Mouse (Mus musculus): ENCODE data around the gene Fggy. TPM values are rescaled to one million over a fixed set of nuclear protein-coding genes. Genes with fewer than 3 reads are reported as not detected.

Fggy gene
- polyA plus RNA-seq, 1 experiment from 2014 or later, result 8.1 TPM

- H3K27me3 ChIP-seq, result no peaks in the 10 kb centered on the region
- no peak overlapping the region for H3K4me3 ChIP-seq
- H3K4me1 ChIP-seq, result 0 out of 2 replicates have a peak, but pooled peaks cover under 1% of the 10 kb centered on the region
- no peak overlapping the region for H3K9ac ChIP-seq
- H3K9me3 ChIP-seq, result no peaks in the 10 kb centered on the region
- 51% methylated on average over 5 of the region's 5 CpGs for WGBS
- ATAC-seq (ENCODE audit: borderline replicate concordance, extremely low read depth, low FRiP score, low TSS enrichment), result no peak
- H3K4me2 ChIP-seq, result no peak overlapping the region
- no peaks in the 10 kb centered on the region for H3K36me3 ChIP-seq
- no peak overlapping the region for H3K27ac ChIP-seq
Observed at GRCm38 (mm10) chr4:95644048-95644447, 86.7 kb downstream of the Fggy start.

- Histone ChIP-seq H3K27ac (0 out of 2 replicates have a peak overlapping the region, but pooled peaks have one; percentile 4), H3K36me3 (no peaks in the 10 kb centered on the region), H3K27me3 (no peaks in the 10 kb centered on the region), H3K4me3 (no peak overlapping the region), H3K4me2 (no peak overlapping the region), H3K9me3 (no peaks in the 10 kb centered on the region), H3K4me1 (peaks cover 16% of the 10 kb centered on the region), H3K9ac (no peak overlapping the region)
- 49% methylated on average over 3 of the region's 3 CpGs for WGBS
- no peak for ATAC-seq (ENCODE audit: borderline replicate concordance, extremely low read depth, low FRiP score, low TSS enrichment)
Observed at GRCm38 (mm10) chr4:95648801-95649551, 91.7 kb downstream of the Fggy start.

- no peak overlapping the region for H3K4me2 ChIP-seq
Observed at GRCm38 (mm10) chr4:95649552-95649905, 92.2 kb downstream of the Fggy start.

GRCm38 (mm10) chr4:95649980-95650379, 92.7 kb downstream of the Fggy start:
- WGBS, result 86% methylated on average over 6 of the region's 6 CpGs

More at GRCm38 (mm10) chr4:95649552-95649905, 92.2 kb downstream of the Fggy start:
- no peaks in the 10 kb centered on the region for H3K27me3 ChIP-seq
- no peaks in the 10 kb centered on the region for H3K36me3 ChIP-seq
- 85% methylated on average over 3 of the region's 3 CpGs for WGBS
- no peak overlapping the region for H3K4me3 ChIP-seq
- no peak overlapping the region for H3K9ac ChIP-seq
- no peaks in the 10 kb centered on the region for H3K9me3 ChIP-seq
- no peak for ATAC-seq (ENCODE audit: borderline replicate concordance, extremely low read depth, low FRiP score, low TSS enrichment)
- H3K4me1 ChIP-seq, result peaks cover 19% of the 10 kb centered on the region
- H3K27ac ChIP-seq, result no peak overlapping the region

GRCm38 (mm10) chr4:95652044-95652443, 94.7 kb downstream of the Fggy start:
- 0 out of 2 replicates have a peak overlapping the region, but pooled peaks have one; percentile 18 for H3K27ac ChIP-seq
- 27% methylated on average over 6 of the region's 6 CpGs for WGBS
- H3K9me3 ChIP-seq, result no peaks in the 10 kb centered on the region
- no peaks in the 10 kb centered on the region for H3K36me3 ChIP-seq
- H3K4me3 ChIP-seq, result no peak overlapping the region
- ATAC-seq (ENCODE audit: borderline replicate concordance, extremely low read depth, low FRiP score, low TSS enrichment), result no peak
- no peak overlapping the region for H3K9ac ChIP-seq
- no peak overlapping the region for H3K4me2 ChIP-seq
- peaks cover 19% of the 10 kb centered on the region for H3K4me1 ChIP-seq
- no peaks in the 10 kb centered on the region for H3K27me3 ChIP-seq

More at GRCm38 (mm10) chr4:95649980-95650379, 92.7 kb downstream of the Fggy start:
- no peak for ATAC-seq (ENCODE audit: borderline replicate concordance, extremely low read depth, low FRiP score, low TSS enrichment)
- Histone ChIP-seq H3K4me1 (peaks cover 19% of the 10 kb centered on the region), H3K4me3 (no peak overlapping the region), H3K36me3 (no peaks in the 10 kb centered on the region), H3K27me3 (no peaks in the 10 kb centered on the region), H3K9ac (no peak overlapping the region), H3K27ac (no peak overlapping the region), H3K9me3 (no peaks in the 10 kb centered on the region), H3K4me2 (no peak overlapping the region)

GRCm38 (mm10) chr4:95653296-95653912, 96.1 kb downstream of the Fggy start:
- no peak for ATAC-seq (ENCODE audit: borderline replicate concordance, extremely low read depth, low FRiP score, low TSS enrichment)
- no peaks in the 10 kb centered on the region for H3K36me3 ChIP-seq

GRCm38 (mm10) chr4:95653913-95654301, 96.6 kb downstream of the Fggy start:
- no peak overlapping the region for H3K4me3 ChIP-seq
- H3K27me3 ChIP-seq, result no peaks in the 10 kb centered on the region
- H3K4me1 ChIP-seq, result peaks cover 21% of the 10 kb centered on the region
- no peaks in the 10 kb centered on the region for H3K36me3 ChIP-seq
- H3K27ac ChIP-seq, result no peak overlapping the region
- no peak overlapping the region for H3K4me2 ChIP-seq
- ATAC-seq (ENCODE audit: borderline replicate concordance, extremely low read depth, low FRiP score, low TSS enrichment), result no peak
- WGBS, result 39% methylated on average over 4 of the region's 4 CpGs
- H3K9ac ChIP-seq, result no peak overlapping the region
- no peaks in the 10 kb centered on the region for H3K9me3 ChIP-seq

More at GRCm38 (mm10) chr4:95653296-95653912, 96.1 kb downstream of the Fggy start:
- peaks cover 19% of the 10 kb centered on the region for H3K4me1 ChIP-seq
- 58% methylated on average over 3 of the region's 4 CpGs for WGBS
- H3K27ac ChIP-seq, result no peak overlapping the region
- no peak overlapping the region for H3K4me2 ChIP-seq
- no peak overlapping the region for H3K9ac ChIP-seq
- H3K27me3 ChIP-seq, result no peaks in the 10 kb centered on the region
- H3K9me3 ChIP-seq, result no peaks in the 10 kb centered on the region
- H3K4me3 ChIP-seq, result no peak overlapping the region

- Histone ChIP-seq H3K36me3 (no peaks in the 10 kb centered on the region), H3K9me3 (no peaks in the 10 kb centered on the region), H3K27ac (no peak overlapping the region), H3K4me2 (no peak overlapping the region), H3K4me3 (no peak overlapping the region), H3K9ac (no peak overlapping the region), H3K4me1 (peaks cover 8% of the 10 kb centered on the region), H3K27me3 (no peaks in the 10 kb centered on the region)
- no peak for ATAC-seq (ENCODE audit: borderline replicate concordance, extremely low read depth, low FRiP score, low TSS enrichment)
- 25% methylated on average over 3 of the region's 3 CpGs for WGBS
Observed at GRCm38 (mm10) chr4:95659024-95659423, 101.7 kb downstream of the Fggy start.

- no peak overlapping the region for H3K9ac ChIP-seq
- WGBS, result 64% methylated on average over 4 of the region's 4 CpGs
- H3K4me1 ChIP-seq, result 0 out of 2 replicates have a peak, but pooled peaks cover 5% of the 10 kb centered on the region
- H3K36me3 ChIP-seq, result no peaks in the 10 kb centered on the region
- ATAC-seq (ENCODE audit: borderline replicate concordance, extremely low read depth, low FRiP score, low TSS enrichment), result no peak
- no peak overlapping the region for H3K4me2 ChIP-seq
- H3K27me3 ChIP-seq, result no peaks in the 10 kb centered on the region
- H3K9me3 ChIP-seq, result no peaks in the 10 kb centered on the region
- H3K4me3 ChIP-seq, result no peak overlapping the region
- H3K27ac ChIP-seq, result no peak overlapping the region
Observed at GRCm38 (mm10) chr4:95663596-95663995, 106.3 kb downstream of the Fggy start.

- Histone ChIP-seq H3K9ac (no peak overlapping the region), H3K9me3 (no peaks in the 10 kb centered on the region), H3K4me2 (no peak overlapping the region), H3K27me3 (no peaks in the 10 kb centered on the region), H3K4me3 (no peak overlapping the region), H3K27ac (no peak overlapping the region), H3K4me1 (no peaks in the 10 kb centered on the region), H3K36me3 (no peaks in the 10 kb centered on the region)
- no peak for ATAC-seq (ENCODE audit: borderline replicate concordance, extremely low read depth, low FRiP score, low TSS enrichment)
- WGBS, result 60% methylated on average over 3 of the region's 3 CpGs
Observed at GRCm38 (mm10) chr4:95664327-95664726, 107.0 kb downstream of the Fggy start.

- H3K9me3 ChIP-seq, result no peaks in the 10 kb centered on the region
- ATAC-seq (ENCODE audit: borderline replicate concordance, extremely low read depth, low FRiP score, low TSS enrichment), result no peak
- no peaks in the 10 kb centered on the region for H3K4me1 ChIP-seq
- H3K27me3 ChIP-seq, result no peaks in the 10 kb centered on the region
- H3K9ac ChIP-seq, result no peak overlapping the region
- H3K4me3 ChIP-seq, result no peak overlapping the region
- H3K27ac ChIP-seq, result no peak overlapping the region
- 72% methylated on average over 7 of the region's 7 CpGs for WGBS
- no peak overlapping the region for H3K4me2 ChIP-seq
- no peaks in the 10 kb centered on the region for H3K36me3 ChIP-seq
Observed at GRCm38 (mm10) chr4:95666284-95666889, 109.1 kb downstream of the Fggy start.

- H3K4me2 ChIP-seq, result no peak overlapping the region
- 92% methylated on average over 2 of the region's 2 CpGs for WGBS
- no peak for ATAC-seq (ENCODE audit: borderline replicate concordance, extremely low read depth, low FRiP score, low TSS enrichment)
- H3K4me1 ChIP-seq, result no peaks in the 10 kb centered on the region
- no peaks in the 10 kb centered on the region for H3K27me3 ChIP-seq
- no peak overlapping the region for H3K9ac ChIP-seq
- H3K27ac ChIP-seq, result no peak overlapping the region
- H3K9me3 ChIP-seq, result no peaks in the 10 kb centered on the region
- H3K36me3 ChIP-seq, result no peaks in the 10 kb centered on the region
- H3K4me3 ChIP-seq, result no peak overlapping the region
Observed at GRCm38 (mm10) chr4:95666896-95667295, 109.6 kb downstream of the Fggy start.

Data from lung, embryonic 15.5 days (tissue).